Mouse (Mus musculus) heart, embryonic 16.5 days (tissue): Measurements from ENCODE around the gene Slc35f6. TPM values are rescaled to one million over a fixed set of nuclear protein-coding genes. Genes with fewer than 3 reads are reported as not detected.

Experiments
- ATAC-seq: fragments of 200-750 bp; cut with Nextera tagmentation; replicated peaks from 2 replicates; pipeline ENCODE4 v1.8.0; 2017; ENCODE audit warnings: moderate number of reproducible peaks; ENCODE audit not compliant: insufficient read depth, low FRiP score; ENCODE audit errors: extremely low read depth
- H3K27ac ChIP-seq: fragments of 300-500 bp; sonication (generic); 2 replicates; pipeline ENCODE4 v1.5.1; 2014; ENCODE audit warnings: mild to moderate bottlenecking, low read length, control low read depth, moderate library complexity
- H3K27me3 ChIP-seq: fragments of 300-500 bp; sonication (generic); 2 replicates; pipeline ENCODE4 v1.6.1; 2014; ENCODE audit warnings: low read length, mixed read lengths; ENCODE audit not compliant: control insufficient read depth, insufficient read depth
- H3K36me3 ChIP-seq: fragments of 300-500 bp; sonication (generic); 2 replicates; pipeline ENCODE4 v1.6.1; 2014; ENCODE audit not compliant: control insufficient read depth, insufficient read depth
- H3K4me1 ChIP-seq: fragments of 300-500 bp; sonication (generic); 2 replicates; pipeline ENCODE4 v1.6.1; 2014; ENCODE audit warnings: low read length, mixed read lengths; ENCODE audit not compliant: control insufficient read depth, insufficient read depth
- H3K4me2 ChIP-seq: fragments of 300-500 bp; sonication (generic); 2 replicates; pipeline ENCODE4 v1.6.1; 2014; ENCODE audit warnings: low read depth, mild to moderate bottlenecking, control low read depth, low read length
- H3K4me3 ChIP-seq: fragments of 300-500 bp; sonication (generic); 2 replicates; pipeline ENCODE4 v1.5.1; 2014; ENCODE audit warnings: mild to moderate bottlenecking, control low read depth, low read length
- H3K9ac ChIP-seq: fragments of 300-500 bp; sonication (generic); 2 replicates; pipeline ENCODE4 v1.6.1; 2014; ENCODE audit warnings: low read length, control low read depth
- H3K9me3 ChIP-seq: fragments of 300-500 bp; sonication (generic); replicated peaks from 2 replicates; pipeline ENCODE4 v1.6.1; 2016; ENCODE audit warnings: low read length; ENCODE audit not compliant: control insufficient read depth
- WGBS: fragments of 180-500 bp; shearing (Covaris S2); extraction: QIAGEN DNeasy Blood & Tissue Kit; methylation state at CpG from one replicate; pipeline ENCODE4 v1.1.7; 2014; 5-methylcytosine and 5-hydroxymethylcytosine counted together
- polyA plus RNA-seq: library from polyadenylated mRNA; unstranded; fragments of >200 nt; fragmentation: Nextera tagmentation; extraction: Ambion mirVana; gene quantifications from 2 replicates; pipeline ENCODE4 v1.2.1, GENCODE M21; 2015

The Slc35f6 gene
- polyA plus RNA-seq: 25.6 and 25.7 TPM in 2 replicates

DNA sequence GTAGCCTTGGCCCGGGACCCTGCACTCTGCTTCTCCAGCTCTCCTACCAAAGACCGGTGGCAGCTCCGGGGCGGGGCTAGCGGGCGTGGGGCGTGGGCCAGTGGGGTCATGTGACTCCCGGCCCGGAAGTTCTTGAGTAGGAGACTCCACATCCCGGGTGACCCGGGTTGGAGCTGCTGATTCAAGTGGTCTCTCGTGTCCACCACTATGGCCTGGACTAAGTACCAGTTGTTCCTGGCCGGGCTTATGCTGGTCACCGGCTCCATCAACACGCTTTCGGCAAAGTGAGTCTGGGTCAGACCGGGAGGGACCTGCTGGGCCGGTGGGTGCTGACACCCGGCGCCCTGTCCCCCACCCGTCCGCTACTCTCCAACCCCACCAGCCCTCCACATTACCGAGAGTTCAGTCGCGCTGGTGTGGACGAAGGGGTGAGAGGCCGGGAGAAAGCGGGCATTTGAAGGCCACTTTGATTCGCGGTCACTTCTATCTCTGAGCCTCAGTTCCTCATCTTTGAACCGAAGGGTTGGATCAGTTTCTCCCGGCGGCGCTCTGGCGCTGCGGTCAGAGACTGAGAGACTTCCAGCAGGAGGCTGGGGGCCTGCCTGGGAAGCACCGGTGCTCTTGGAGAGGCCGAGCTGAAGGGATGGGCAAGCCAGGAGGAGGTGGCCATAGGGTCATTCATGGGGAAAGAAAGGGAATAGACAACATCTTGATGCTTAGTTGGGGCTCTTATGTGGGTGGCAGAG is at the start of gene Slc35f6:
Slc35f6 (plus strand) TSS at position 119 of the 746 bp plus-strand sequence.
- Histone ChIP-seq H3K27ac (peak within 1 kb of the TSS; percentile 52), H3K9ac (peak within 1 kb of the TSS; percentile 87), H3K27me3 (no peaks in the 10 kb centered on the region), H3K36me3 (0 out of 2 replicates have a peak, but pooled peaks cover 2% of the 10 kb centered on the region), H3K9me3 (no peaks in the 10 kb centered on the region), H3K4me3 (peak within 1 kb of the TSS; percentile 90), H3K4me1 (peaks cover 29% of the 10 kb centered on the region), H3K4me2 (peak within 1 kb of the TSS; percentile 79)
- under 1% methylated on average over 38 of the region's 38 CpGs for WGBS
- ATAC-seq: peak; percentile 92

DNA sequence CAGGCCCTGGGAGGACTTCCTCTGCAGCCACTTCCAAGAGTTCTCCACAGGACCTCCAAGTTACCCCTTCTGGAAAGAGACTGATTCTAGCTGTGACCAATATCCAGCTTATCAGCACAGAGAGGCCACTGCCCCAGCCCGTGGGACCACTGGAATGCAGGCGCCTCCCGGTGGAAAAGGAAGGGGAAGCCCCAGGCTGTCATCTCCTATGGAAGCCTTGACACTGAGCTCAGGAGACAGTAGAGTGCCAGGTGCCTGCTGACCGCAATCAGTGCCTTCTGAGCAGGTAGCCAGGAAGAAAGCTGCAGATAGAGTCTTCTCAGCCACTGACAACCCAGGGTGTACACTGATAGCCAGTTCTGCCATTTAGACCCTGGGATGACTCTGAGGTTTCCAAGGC is 46.3 kb upstream of the Slc35f6 start:
- peak overlapping the region; percentile 26; the same call in 1 of the 2 replicates for H3K9ac ChIP-seq
- H3K4me2 ChIP-seq: no peak overlapping the region
- H3K27me3 ChIP-seq: no peaks in the 10 kb centered on the region
- no peaks in the 10 kb centered on the region for H3K9me3 ChIP-seq
- H3K27ac ChIP-seq: no peak overlapping the region
- 10% methylated on average over 4 of the region's 4 CpGs for WGBS
- ATAC-seq: 0 out of 2 replicates have a peak, but pooled peaks have one; percentile 21
- no peaks in the 10 kb centered on the region for H3K36me3 ChIP-seq
- no peak overlapping the region for H3K4me3 ChIP-seq
- H3K4me1 ChIP-seq: peaks cover 39% of the 10 kb centered on the region

GRCm38 (mm10) chr5:30603255-30603654 is 44.5 kb upstream of the Slc35f6 start:
- H3K9me3 ChIP-seq: no peaks in the 10 kb centered on the region
- 0 out of 2 replicates have a peak overlapping the region, but pooled peaks have one; percentile 22 for H3K9ac ChIP-seq
- peaks cover 45% of the 10 kb centered on the region for H3K4me1 ChIP-seq
- H3K27me3 ChIP-seq: no peaks in the 10 kb centered on the region
- H3K4me2 ChIP-seq: no peak overlapping the region
- 88% methylated on average over 3 of the region's 3 CpGs for WGBS
- peak overlapping the region; percentile 54; the same call in 1 of the 2 replicates for H3K27ac ChIP-seq
- no peak for ATAC-seq
- H3K36me3 ChIP-seq: no peaks in the 10 kb centered on the region
- H3K4me3 ChIP-seq: no peak overlapping the region

DNA sequence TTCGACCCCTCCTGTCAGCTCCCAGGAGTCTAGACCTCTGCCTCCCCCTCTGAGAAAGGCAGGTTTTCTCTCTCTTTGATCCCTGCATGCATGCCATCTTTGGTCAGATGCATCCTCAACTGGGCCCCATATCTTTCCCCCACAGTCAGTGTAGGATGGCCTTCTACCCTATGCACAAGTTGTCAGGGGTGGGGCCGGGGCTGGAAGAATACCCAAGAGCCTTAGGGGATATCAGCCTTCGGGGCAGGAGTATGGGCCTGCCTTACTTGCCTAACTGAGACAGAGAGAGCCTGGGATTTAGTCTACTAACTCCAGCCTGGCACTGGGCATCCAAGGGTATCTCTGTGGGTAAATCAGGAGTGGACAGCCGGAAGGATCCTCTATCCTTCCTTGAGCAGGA is 43.8 kb upstream of the Slc35f6 start:
- H3K27ac ChIP-seq: peak overlapping the region; percentile 95
- no peaks in the 10 kb centered on the region for H3K36me3 ChIP-seq
- no peak overlapping the region for H3K4me2 ChIP-seq
- H3K9ac ChIP-seq: peak overlapping the region; percentile 64
- peaks cover 45% of the 10 kb centered on the region for H3K4me1 ChIP-seq
- H3K27me3 ChIP-seq: no peaks in the 10 kb centered on the region
- ATAC-seq: no peak
- no peak overlapping the region for H3K4me3 ChIP-seq
- H3K9me3 ChIP-seq: no peaks in the 10 kb centered on the region
- WGBS: 50% methylated on average over 4 of the region's 4 CpGs

DNA sequence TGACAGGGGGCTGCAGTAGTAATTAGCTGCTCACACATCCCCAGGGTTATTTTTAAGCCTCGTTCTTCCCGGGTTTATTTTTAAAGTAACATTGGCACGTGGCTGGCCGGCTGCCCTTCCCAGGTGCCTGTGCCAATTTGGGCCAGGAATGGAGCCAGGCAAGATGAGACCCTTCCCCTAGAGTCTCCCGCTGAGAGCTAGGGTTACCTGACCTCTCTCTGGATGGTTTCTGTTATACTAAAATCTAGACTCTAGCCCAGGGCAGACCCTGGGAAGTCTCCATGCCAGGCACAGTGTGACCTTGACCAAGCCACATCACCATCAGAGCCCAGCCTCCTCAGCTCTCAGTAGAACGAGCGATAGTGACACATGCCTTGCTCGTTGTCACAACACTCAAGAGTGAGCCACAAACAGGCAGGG is 43.0 kb upstream of the Slc35f6 start:
- WGBS: 46% methylated on average over 8 of the region's 8 CpGs
- Histone ChIP-seq H3K36me3 (no peaks in the 10 kb centered on the region), H3K4me2 (no peak overlapping the region), H3K27ac (peak overlapping the region; percentile 95), H3K4me3 (no peak overlapping the region), H3K9me3 (no peaks in the 10 kb centered on the region), H3K4me1 (peaks cover 45% of the 10 kb centered on the region), H3K27me3 (no peaks in the 10 kb centered on the region), H3K9ac (peak overlapping the region; percentile 28)
- ATAC-seq: peak; percentile 72

DNA sequence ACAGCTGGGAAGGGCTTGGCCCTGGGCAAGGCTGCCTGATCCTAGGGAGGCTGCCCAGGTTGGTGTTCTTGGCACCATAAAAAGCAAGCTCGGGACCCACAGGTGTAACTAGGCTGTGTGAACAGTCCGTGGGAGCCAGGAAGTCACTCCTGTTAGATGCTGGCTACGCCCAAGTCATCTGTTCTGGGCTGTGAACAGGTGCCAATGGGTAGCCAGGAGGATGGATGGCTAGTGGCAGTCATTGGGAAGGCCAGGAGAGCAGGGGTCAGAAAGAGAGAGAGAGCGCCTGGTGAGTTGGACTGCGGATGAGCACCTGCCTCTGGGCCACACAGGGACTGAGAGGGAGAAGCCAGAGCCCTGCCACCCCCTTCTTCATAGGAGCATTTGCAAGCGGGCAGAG is 42.1 kb upstream of the Slc35f6 start:
- Histone ChIP-seq H3K9ac (peak overlapping the region; percentile 42), H3K4me2 (no peak overlapping the region), H3K9me3 (no peaks in the 10 kb centered on the region), H3K4me1 (peaks cover 45% of the 10 kb centered on the region), H3K36me3 (no peaks in the 10 kb centered on the region), H3K27ac (peak overlapping the region; percentile 95), H3K4me3 (no peak overlapping the region), H3K27me3 (no peaks in the 10 kb centered on the region)
- WGBS: 81% methylated on average over 6 of the region's 6 CpGs
- ATAC-seq: no peak

DNA sequence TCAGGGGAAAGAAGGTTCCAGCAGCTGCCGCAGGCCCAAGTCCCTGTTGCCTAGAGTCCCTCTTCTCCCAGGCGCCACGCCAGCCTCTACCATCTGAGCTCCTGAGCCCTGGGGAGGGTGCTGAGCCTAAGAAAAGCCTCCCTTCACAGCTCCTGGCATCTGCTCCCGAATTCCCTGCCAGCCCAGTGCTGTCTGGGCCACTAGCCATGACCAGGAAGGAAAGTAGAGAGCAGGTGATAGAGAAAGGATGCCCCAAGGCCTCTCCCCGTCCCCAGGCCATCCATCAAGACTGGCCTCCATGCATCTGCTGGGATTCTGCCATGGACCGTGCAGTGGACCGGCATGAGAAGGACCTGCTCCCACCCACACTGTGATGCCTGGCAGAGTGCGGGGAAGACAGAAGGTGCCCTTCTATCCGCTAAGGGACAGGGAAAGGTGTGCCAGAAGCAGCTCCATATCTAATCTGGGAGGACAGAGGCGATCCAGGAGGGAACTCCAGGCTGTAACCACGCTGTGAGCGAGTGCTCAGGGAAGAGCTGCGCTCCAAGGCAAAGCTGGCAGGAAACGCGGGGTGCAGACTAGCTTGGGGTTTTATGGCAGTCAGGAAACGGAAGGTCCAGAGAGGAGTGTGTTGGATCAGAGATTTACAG is 41.2 kb upstream of the Slc35f6 start:
- Histone ChIP-seq H3K27me3 (no peaks in the 10 kb centered on the region), H3K9me3 (no peaks in the 10 kb centered on the region), H3K9ac (peak overlapping the region; percentile 40; the same call in 1 of the 2 replicates), H3K4me2 (no peak overlapping the region), H3K27ac (peak overlapping the region; percentile 95), H3K4me1 (peaks cover 39% of the 10 kb centered on the region), H3K4me3 (no peak overlapping the region), H3K36me3 (no peaks in the 10 kb centered on the region)
- ATAC-seq: no peak; the same call in 1 of the 2 replicates
- 61% methylated on average over 16 of the region's 16 CpGs for WGBS

DNA sequence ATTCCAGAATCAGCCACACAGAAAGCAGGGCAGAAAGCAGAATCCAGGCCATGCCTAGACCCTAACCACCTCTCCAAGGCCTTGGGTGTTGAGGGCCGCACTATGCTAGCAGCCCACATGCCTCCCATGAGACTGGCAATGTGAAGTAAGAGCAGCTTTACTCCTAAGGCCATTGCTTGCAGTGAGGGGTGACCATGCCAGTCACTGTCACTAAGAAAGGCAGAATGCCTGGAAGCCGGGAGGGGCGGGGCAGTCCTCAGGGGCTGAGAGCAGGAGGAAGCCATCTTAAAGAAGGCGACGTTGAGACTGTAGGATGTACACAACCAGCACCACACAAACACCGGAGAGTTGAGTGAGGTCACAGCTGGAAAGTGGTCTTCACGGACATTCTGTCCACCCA is 38.6 kb upstream of the Slc35f6 start:
- ATAC-seq: no peak
- Histone ChIP-seq H3K4me3 (no peak overlapping the region), H3K27me3 (no peaks in the 10 kb centered on the region), H3K9me3 (no peaks in the 10 kb centered on the region), H3K36me3 (no peaks in the 10 kb centered on the region), H3K4me2 (no peak overlapping the region), H3K9ac (no peak overlapping the region), H3K4me1 (peaks cover 32% of the 10 kb centered on the region), H3K27ac (no peak overlapping the region)
- 87% methylated on average over 7 of the region's 7 CpGs for WGBS
